Mouse (Mus musculus) A20 (cell line): ENCODE data around the gene Klhl33.

Experiments used
- DNase-seq: peaks from one replicate; pipeline ENCODE4 v3.0.0-alpha.2; 2011; ENCODE audit warnings: low read depth, low spot score

Gene Klhl33

DNA sequence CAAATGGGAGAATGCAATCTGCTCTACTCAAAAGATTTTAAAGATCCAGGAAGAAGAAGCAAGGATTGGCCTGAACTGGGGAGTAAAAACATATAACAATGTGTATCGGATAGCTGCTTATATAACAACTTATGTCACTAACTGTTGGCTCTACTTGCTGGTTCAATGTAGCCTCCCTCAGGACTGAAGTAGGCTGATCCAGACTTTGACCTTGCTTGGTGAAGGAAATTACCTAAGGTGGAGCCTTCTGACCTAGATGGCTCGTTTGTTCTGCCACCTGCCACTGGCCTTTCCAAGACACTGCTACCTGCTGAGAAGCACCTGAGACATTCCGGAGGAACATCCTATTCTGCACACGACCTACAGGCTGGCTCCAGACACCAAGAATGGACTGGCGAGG lies 41.5 kb downstream of the Klhl33 start:
- DNase-seq = no peak
